Mouse (Mus musculus) limb, embryonic 11.5 days (tissue): Measurements from ENCODE around the gene Il31ra. TPM values are rescaled to one million over a fixed set of nuclear protein-coding genes. Genes with fewer than 3 reads are reported as not detected.

ENCODE experiments used
- ATAC-seq: fragments of 200-750 bp; cut with Nextera tagmentation; 2 replicates; pipeline ENCODE4 v1.8.0; 2017; ENCODE audit warnings: low read depth; ENCODE audit not compliant: insufficient number of reproducible peaks, low FRiP score, low TSS enrichment
- DNase-seq: peaks from one replicate; pipeline ENCODE4 v3.0.0-alpha.2; 2015; ENCODE audit warnings: low spot score
- H3K27ac ChIP-seq: fragments of 300-500 bp; sonication (generic); replicated peaks from 2 replicates; pipeline ENCODE4 v1.5.1; 2014; ENCODE audit warnings: low read depth, mild to moderate bottlenecking, low read length
- H3K27me3 ChIP-seq: fragments of 300-500 bp; sonication (generic); 2 replicates; pipeline ENCODE4 v1.6.1; 2014; ENCODE audit warnings: mild to moderate bottlenecking, low read length, mixed read lengths; ENCODE audit not compliant: control insufficient read depth, insufficient read depth
- H3K36me3 ChIP-seq: fragments of 300-500 bp; sonication (generic); 2 replicates; pipeline ENCODE4 v1.6.1; 2014; ENCODE audit warnings: mild to moderate bottlenecking, low read length, moderate library complexity, mixed read lengths; ENCODE audit not compliant: control insufficient read depth, insufficient read depth
- H3K4me1 ChIP-seq: fragments of 300-500 bp; sonication (generic); 2 replicates; pipeline ENCODE4 v1.6.1; 2014; ENCODE audit warnings: low read length, mixed read lengths; ENCODE audit not compliant: control insufficient read depth, insufficient read depth
- H3K4me2 ChIP-seq: fragments of 300-500 bp; sonication (generic); 2 replicates; pipeline ENCODE4 v1.6.1; 2014; ENCODE audit warnings: low read depth, mild to moderate bottlenecking, moderate library complexity; ENCODE audit not compliant: severe bottlenecking
- H3K4me3 ChIP-seq: fragments of 300-500 bp; sonication (generic); 2 replicates; pipeline ENCODE4 v1.5.1; 2014; ENCODE audit warnings: low read depth, low read length
- H3K9ac ChIP-seq: fragments of 300-500 bp; sonication (generic); 2 replicates; pipeline ENCODE4 v1.6.1; 2014; ENCODE audit warnings: mild to moderate bottlenecking, low read length
- H3K9me3 ChIP-seq: fragments of 300-500 bp; sonication (generic); 2 replicates; pipeline ENCODE4 v1.6.1; 2016; ENCODE audit warnings: low read length; ENCODE audit not compliant: control insufficient read depth
- WGBS: fragments of 180-500 bp; shearing (Covaris S2); extraction: QIAGEN DNeasy Blood & Tissue Kit; methylation state at CpG from one replicate; pipeline ENCODE4 v1.1.7; 2014; 5-methylcytosine and 5-hydroxymethylcytosine counted together
- polyA plus RNA-seq: library from polyadenylated mRNA; unstranded; fragments of >200 nt; fragmentation: Nextera tagmentation; extraction: Ambion mirVana; gene quantifications from 2 replicates; pipeline ENCODE4 v1.2.1, GENCODE M21; 2014

Gene Il31ra
- polyA plus RNA-seq, 1 experiment from 2014 or later = not detected

- no peak for DNase-seq
- Histone ChIP-seq H3K4me3 (no peak overlapping the region), H3K27me3 (no peaks in the 10 kb centered on the region), H3K9me3 (no peaks in the 10 kb centered on the region), H3K36me3 (no peaks in the 10 kb centered on the region), H3K4me1 (no peaks in the 10 kb centered on the region), H3K9ac (no peak overlapping the region), H3K4me2 (no peak overlapping the region), H3K27ac (no peak overlapping the region)
- WGBS = 91% methylated on average over 3 of the region's 3 CpGs
- no peak for ATAC-seq
Measured at GRCm38 (mm10) chr13:112608606-112609005, 14.4 kb upstream of the Il31ra start.

DNA sequence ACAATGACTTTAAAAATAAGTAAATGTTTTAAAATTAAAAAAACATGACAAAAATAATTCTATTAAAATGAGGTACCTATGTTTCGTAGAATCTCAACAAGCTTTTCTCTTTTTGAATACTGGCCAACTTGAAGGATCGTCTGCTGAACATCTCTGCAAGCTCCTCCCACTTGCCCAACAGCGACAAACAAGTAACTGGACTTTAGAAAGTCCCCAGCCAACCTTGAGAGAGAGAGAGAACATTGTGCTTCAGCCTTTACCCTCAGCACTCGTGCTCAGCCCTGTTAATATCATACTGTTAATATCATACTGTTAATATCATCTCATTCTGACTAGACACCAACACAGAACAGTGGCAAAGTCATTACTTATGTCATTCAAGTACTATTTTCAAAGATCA, 10.3 kb upstream of the Il31ra start:
- H3K27me3 ChIP-seq = no peaks in the 10 kb centered on the region
- H3K9ac ChIP-seq = no peak overlapping the region
- DNase-seq = no peak
- no peak overlapping the region for H3K4me3 ChIP-seq
- WGBS = 71% methylated on average over 4 of the region's 4 CpGs
- H3K4me2 ChIP-seq = no peak overlapping the region
- no peak for ATAC-seq
- no peaks in the 10 kb centered on the region for H3K9me3 ChIP-seq
- H3K4me1 ChIP-seq = no peaks in the 10 kb centered on the region
- no peaks in the 10 kb centered on the region for H3K36me3 ChIP-seq
- H3K27ac ChIP-seq = no peak overlapping the region

- Histone ChIP-seq H3K4me1 (no peaks in the 10 kb centered on the region), H3K4me2 (no peak overlapping the region), H3K27me3 (no peaks in the 10 kb centered on the region), H3K36me3 (no peaks in the 10 kb centered on the region), H3K9me3 (no peaks in the 10 kb centered on the region), H3K4me3 (no peak overlapping the region), H3K9ac (no peak overlapping the region), H3K27ac (no peak overlapping the region)
- DNase-seq = no peak
- 94% methylated on average over 1 of the region's 1 CpGs for WGBS
- no peak for ATAC-seq
Measured at GRCm38 (mm10) chr13:112603839-112604238, 9.7 kb upstream of the Il31ra start.

- Histone ChIP-seq H3K4me3 (no peak overlapping the region), H3K4me1 (no peaks in the 10 kb centered on the region), H3K36me3 (no peaks in the 10 kb centered on the region), H3K9me3 (no peaks in the 10 kb centered on the region), H3K4me2 (no peak overlapping the region), H3K27ac (no peak overlapping the region), H3K9ac (no peak overlapping the region), H3K27me3 (no peaks in the 10 kb centered on the region)
- 92% methylated on average over 2 of the region's 2 CpGs for WGBS
- ATAC-seq (no peak), DNase-seq (no peak)
Measured at GRCm38 (mm10) chr13:112602607-112603006, 8.4 kb upstream of the Il31ra start.

GRCm38 (mm10) chr13:112590254-112590653, 3.9 kb downstream of the Il31ra start:
- Histone ChIP-seq H3K4me1 (peaks cover 1% of the 10 kb centered on the region; the same call in 1 of the 2 replicates), H3K4me3 (no peak overlapping the region), H3K9me3 (no peaks in the 10 kb centered on the region), H3K4me2 (no peak overlapping the region), H3K9ac (no peak overlapping the region), H3K36me3 (no peaks in the 10 kb centered on the region), H3K27ac (no peak overlapping the region), H3K27me3 (no peaks in the 10 kb centered on the region)
- ATAC-seq = no peak
- no peak for DNase-seq
- WGBS = 46% methylated on average over 2 of the region's 2 CpGs

DNA sequence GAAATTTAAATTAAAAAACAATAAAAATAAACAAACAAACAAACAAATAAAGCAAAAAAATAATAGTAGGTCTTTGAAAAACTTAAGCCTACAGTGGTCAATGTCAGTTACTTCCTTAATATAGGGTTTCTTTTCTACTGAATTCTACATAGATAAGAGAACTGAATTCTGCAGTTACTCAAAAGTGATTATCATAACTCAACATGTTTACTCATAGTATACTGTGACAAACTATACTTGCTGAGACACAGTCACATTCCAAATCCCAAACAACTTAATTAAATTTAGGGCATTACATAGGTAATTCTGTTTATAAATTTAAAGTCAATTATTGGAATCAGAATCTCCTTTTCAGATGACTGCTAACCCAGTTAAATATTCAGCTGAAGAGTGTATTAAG, 4.5 kb downstream of the Il31ra start:
- no peaks in the 10 kb centered on the region for H3K27me3 ChIP-seq
- H3K9me3 ChIP-seq = no peaks in the 10 kb centered on the region
- ATAC-seq (no peak), DNase-seq (no peak)
- no peak overlapping the region for H3K4me3 ChIP-seq
- H3K9ac ChIP-seq = no peak overlapping the region
- peaks cover 3% of the 10 kb centered on the region; the same call in 1 of the 2 replicates for H3K4me1 ChIP-seq
- H3K27ac ChIP-seq = no peak overlapping the region
- no peaks in the 10 kb centered on the region for H3K36me3 ChIP-seq
- no peak overlapping the region for H3K4me2 ChIP-seq

- H3K9ac ChIP-seq = no peak overlapping the region
- 26% methylated on average over 7 of the region's 7 CpGs for WGBS
Measured at GRCm38 (mm10) chr13:112584556-112585237, 9.5 kb downstream of the Il31ra start.

DNA sequence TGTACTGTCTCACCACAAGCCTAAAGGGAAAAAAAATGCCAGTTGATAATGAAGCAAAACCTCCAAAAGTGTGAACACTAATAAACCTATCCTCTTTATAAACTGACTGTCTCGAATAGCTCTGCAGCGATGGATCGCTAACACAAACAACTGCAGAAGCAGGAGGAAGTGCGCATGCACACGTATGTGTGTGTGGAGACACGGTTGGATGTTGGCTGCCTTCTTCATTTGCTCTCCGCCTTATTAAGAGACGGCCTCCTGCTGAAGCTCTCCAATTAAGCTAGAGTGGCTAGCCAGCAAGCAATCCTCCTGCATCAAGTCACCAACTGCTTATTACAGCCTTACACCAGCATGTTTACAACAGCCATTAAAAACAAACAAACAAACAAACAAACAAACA, 11.9 kb downstream of the Il31ra start:
- WGBS = 56% methylated on average over 8 of the region's 8 CpGs

More at GRCm38 (mm10) chr13:112584556-112585237, 9.5 kb downstream of the Il31ra start:
- no peak overlapping the region for H3K4me3 ChIP-seq
- no peaks in the 10 kb centered on the region for H3K36me3 ChIP-seq
- no peaks in the 10 kb centered on the region for H3K27me3 ChIP-seq
- DNase-seq = no peak
- no peak overlapping the region for H3K27ac ChIP-seq
- H3K4me1 ChIP-seq = peaks cover 3% of the 10 kb centered on the region; the same call in 1 of the 2 replicates
- ATAC-seq = no peak
- H3K4me2 ChIP-seq = no peak overlapping the region
- H3K9me3 ChIP-seq = no peaks in the 10 kb centered on the region

DNA sequence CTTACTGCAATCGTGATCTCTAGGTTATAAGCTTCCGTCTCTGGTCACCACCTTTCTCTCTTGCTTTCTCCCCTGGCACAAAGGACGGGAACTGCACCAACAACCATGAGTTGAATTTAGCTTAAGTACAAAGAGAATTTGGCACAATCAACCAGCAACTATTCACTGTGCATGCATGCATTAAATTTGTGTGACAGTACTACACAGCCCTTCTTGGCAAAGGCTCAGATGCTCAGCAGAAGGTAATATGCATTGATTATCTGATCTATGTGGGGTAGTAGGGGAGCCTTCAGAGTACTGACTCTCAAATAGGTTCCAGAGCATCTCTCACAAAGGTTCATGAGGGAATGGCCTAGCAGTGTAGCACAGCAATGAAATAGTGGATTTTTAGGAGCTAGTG, 12.4 kb downstream of the Il31ra start:
- WGBS = 81% methylated on average over 3 of the region's 3 CpGs
- Histone ChIP-seq H3K4me1 (peaks cover 3% of the 10 kb centered on the region; the same call in 1 of the 2 replicates), H3K9ac (no peak overlapping the region), H3K36me3 (no peaks in the 10 kb centered on the region), H3K27me3 (no peaks in the 10 kb centered on the region), H3K4me2 (no peak overlapping the region), H3K4me3 (no peak overlapping the region), H3K9me3 (no peaks in the 10 kb centered on the region), H3K27ac (no peak overlapping the region)
- DNase-seq (no peak), ATAC-seq (no peak)

More for the DNA sequence above, 11.9 kb downstream of the Il31ra start:
- ATAC-seq (no peak), DNase-seq (no peak)
- Histone ChIP-seq H3K9ac (no peak overlapping the region), H3K27me3 (no peaks in the 10 kb centered on the region), H3K36me3 (no peaks in the 10 kb centered on the region), H3K9me3 (no peaks in the 10 kb centered on the region), H3K4me2 (no peak overlapping the region), H3K27ac (no peak overlapping the region), H3K4me3 (no peak overlapping the region), H3K4me1 (peaks cover 3% of the 10 kb centered on the region; the same call in 1 of the 2 replicates)
